Mouse (Mus musculus) heart, postnatal 36 days (tissue): Measurements from ENCODE around the gene Rnf126. TPM values are rescaled to one million over a fixed set of nuclear protein-coding genes. Genes with fewer than 3 reads are reported as not detected.

Experiments used
- DNase-seq, 2 experiments: peaks; one replicate each; pipeline ENCODE4 v3.0.0; 2021 to 2022
- intact Hi-C: fragments of 180-260 bp; cut with DNase I; formaldehyde crosslinking; loops from one replicate; pipeline ENCODE4 v1.15.1; 2025
- total RNA-seq, 2 experiments: library from RNA; stranded (reverse); gene quantifications; 2 replicates each; pipeline ENCODE4 v1.2.3; 2021

Gene Rnf126
- total RNA-seq, 2 experiments from 2014 or later = 23.6 to 24.6 TPM

DNA sequence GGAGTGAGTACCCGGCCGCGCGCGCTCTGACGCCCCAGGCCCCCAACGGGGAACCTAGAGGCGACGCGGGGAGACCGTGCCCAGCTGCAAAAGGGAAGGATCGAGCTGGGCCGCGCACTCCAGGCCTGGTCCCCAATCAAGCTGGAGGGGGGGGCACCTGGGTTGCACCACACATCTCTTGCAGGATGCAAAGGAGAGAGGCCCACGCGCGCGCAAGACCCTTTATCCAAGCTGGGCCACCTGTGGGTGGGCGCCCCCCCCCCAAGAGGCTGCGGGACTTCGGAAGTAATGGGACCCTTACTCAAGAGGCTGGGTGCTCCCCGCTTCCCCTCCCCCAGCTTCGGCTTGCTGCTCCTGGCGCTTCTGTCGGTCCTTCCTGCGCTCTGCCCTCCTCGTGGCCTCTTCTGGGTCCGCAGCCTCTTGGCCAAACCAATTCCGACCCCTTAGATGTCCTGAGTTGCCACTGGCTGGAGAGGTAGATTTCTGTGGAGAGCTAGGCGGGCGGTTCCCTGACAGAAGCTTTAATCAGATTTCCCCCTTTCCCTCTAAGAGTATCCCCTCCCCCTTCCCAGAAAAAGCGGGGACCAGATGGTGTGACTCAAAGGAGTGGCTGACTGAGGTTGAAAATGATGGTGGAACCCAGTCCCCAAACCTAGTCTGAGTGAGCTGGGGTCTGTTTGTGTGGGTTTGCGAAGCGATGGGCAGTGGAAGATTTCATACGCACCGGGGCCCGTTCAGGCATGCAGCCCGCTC lies 27.2 kb upstream of the Rnf126 start:
- intact Hi-C loops = loop anchor here (1.0 kb wide), 2 partner anchors 14 to 18 kb away; no protein-coding TSS in a partner anchor
- peak; percentile 45 to 52 for DNase-seq

DNA sequence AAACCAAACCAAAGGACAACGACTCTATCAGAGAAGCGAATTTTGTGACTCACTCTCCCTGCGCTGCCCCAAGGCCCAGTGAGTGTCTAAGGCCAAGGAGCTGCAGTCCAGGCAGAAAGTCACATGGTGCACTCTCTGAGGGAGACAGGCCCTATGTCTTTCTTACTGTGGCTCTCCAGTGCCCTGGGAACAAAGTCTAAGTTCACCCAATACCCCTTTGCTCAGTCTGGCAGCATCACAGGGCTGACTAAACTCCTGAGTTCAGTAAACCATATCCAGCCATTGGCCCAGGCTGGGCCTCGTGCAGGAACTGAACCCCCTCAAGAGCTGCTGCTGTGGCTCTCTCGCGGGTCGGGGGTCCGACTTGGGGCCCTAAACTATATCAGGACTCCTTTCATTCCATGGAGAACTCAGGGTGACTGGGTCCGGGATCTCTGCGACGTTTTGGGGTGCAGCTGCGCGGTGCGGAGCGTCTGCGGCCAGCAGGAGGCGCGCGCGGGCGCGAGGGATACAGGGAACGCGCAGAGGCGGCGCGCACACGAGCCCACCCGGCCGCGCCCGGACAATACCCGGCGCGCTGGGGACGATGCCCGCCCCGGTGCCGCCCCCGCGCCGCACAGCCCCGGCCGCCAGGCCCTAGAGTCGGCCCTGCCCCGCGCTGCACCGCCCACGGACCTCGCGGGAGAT lies 26.4 kb upstream of the Rnf126 start, which contains the start of gene Palm:
TSS of gene Palm (plus strand) at position 522 of the 687 bp plus-strand sequence.
- DNase-seq = peak; percentile 88 to 91
- intact Hi-C loops = loop anchor here (1.0 kb wide), 1 partner anchor 19 kb away; no protein-coding TSS in a partner anchor

DNA sequence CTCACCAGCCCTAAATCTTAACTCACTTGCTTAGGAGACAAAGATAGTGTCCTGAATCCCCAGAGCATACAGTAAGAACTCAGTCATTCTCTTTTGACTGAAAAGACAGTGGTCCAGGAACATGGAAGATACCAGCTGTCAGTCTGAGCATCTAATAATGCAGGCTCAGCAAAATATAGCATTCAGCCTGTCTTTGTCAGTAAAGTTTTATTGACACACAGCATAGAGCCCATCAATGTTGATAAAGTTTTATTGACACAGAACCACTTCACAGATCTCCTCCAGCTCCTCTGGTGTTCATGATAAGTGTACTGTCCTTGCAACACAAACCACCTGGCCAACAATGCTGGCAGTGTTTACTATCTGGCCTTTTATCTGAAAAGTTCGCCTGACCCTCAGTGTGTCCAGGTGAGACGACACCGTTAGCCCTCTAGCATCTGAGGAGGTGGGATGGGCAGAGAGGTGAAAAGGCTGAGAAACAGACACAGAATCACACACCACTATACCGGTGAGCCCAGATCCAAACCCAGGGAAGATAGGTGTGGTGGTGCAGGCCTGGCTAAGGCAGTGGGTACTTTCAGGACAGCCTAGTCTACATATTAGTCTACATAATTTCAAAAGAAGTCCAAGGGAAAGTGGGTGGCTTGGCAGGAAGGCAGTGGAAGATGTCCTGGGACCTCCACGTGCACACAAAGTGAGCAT lies 25.7 kb upstream of the Rnf126 start:
- intact Hi-C loops = loop anchor here (1.0 kb wide), 1 partner anchor 20 kb away; no protein-coding TSS in a partner anchor
- DNase-seq = no peak

DNA sequence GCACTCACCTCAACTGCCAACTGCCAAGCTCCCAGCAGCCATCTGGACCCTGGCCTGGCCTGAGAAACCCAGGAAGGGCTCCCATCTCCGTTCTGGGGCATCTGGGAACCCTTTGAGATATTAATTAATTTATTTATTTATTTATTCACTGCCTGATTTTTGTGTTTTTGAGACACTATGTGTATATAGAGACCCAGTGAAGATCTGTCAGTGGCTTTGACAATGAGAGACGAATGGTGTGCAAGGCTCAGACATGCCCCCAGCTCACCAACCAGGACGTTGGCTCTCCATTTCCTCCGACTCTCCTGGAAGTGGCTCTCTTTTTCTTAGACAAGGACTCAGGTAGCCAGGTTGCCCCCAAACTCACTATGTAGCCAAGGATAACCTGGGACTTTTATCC lies 24.1 kb upstream of the Rnf126 start, which contains the start of gene Prss57:
TSS of gene Prss57 (minus strand) at position 101 of the 400 bp plus-strand sequence.
- intact Hi-C loops = no loop called here
- DNase-seq = no peak

GRCm38 (mm10) chr10:79789581-79789980 lies 22.8 kb upstream of the Rnf126 start:
- intact Hi-C loops = loop anchor here (2.0 to 5.0 kb wide), 4 partner anchors 21 to 95 kb away; no protein-coding TSS in a partner anchor
- DNase-seq = no peak

- intact Hi-C loops = loop anchor here (2.0 to 5.0 kb wide), 4 partner anchors 20 to 94 kb away; no protein-coding TSS in a partner anchor
- DNase-seq = peak; percentile 81 to 91
These were observed 21.8 kb upstream of the Rnf126 start for GRCm38 (mm10) chr10:79788386-79789158.

DNA sequence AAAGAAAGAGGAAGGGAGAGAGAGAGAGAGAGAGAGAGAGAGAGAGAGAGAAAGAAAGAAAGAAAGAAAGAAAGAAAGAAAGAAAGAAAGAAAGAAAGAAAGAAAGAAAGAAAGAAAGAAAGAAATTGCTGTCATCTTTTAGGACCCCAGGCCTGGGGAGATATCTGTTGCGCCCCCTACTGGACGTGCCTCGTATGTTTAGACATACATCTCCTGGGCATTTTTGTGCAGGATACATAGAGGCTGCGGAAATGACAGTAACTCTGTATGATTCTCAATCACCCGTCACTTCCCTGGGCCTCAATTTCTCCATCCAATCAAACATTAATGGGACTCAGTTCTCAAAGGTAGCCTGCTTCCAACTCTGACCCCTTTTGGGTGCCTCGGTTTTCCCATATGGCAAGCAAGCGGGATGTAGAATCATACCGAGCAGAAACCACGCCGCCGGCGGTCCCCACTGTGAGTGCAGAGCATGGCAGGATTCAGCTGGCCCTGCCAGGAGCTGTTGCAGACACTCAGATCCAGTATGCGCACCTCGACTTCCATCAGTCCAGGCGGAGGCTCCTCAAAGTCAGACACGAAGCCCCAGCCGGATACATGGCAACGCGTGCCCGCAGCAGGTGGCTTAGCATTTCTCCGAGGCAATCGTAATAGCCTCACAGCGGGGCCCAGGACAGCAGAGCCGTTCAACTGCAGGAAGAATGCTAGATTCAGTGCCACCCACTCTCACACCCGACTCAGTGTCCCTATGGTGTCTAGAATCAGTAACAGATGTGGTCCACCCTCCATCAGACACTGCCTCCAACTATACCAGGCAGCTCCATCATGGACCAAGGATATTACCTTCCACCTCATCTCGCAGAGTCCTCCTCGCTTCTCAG lies 17.4 kb upstream of the Rnf126 start:
- no peak for DNase-seq
- intact Hi-C loops = no loop called here

DNA sequence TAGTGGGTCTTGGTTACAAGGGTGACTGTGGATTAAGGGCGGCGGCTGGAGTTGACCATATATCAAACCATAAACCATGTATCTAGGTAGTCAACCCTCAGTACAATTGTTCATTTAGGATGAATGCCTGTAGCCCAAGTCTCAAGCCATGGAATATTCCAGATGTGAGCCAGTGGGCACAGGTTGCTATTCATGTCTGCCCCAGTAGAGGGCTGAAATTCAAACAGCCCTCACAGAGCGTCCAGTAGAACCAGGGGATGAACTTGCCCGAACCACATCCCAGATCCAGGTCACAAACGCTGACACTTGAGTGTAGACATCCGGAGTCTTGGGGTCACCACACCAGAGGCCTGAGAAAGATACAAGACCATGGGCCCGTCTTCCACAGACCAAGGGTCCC lies 16.3 kb upstream of the Rnf126 start:
- DNase-seq = no peak
- intact Hi-C loops = no loop called here

GRCm38 (mm10) chr10:79781956-79782355 lies 15.2 kb upstream of the Rnf126 start:
- DNase-seq = no peak
- intact Hi-C loops = no loop called here

- intact Hi-C loops = no loop called here
These were observed 14.4 kb upstream of the Rnf126 start for GRCm38 (mm10) chr10:79781139-79781538.

DNA sequence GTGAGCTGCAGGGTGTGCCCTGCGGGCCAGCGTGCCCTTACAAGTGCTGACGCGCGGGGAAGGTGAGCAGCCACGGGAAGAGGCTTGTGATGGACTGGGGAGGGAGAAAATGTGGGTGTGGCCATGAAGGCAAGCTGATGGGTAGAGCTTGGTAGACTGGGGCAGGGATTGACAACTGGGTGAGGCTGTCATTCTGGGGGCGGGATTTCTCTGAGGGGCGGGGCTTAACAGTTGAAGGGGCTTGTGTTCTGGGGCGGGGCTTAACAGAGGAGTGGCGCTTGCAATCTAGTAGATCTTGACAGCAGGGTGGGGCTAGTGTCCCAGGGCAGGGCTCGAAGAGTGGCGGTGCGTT lies 13.9 kb upstream of the Rnf126 start:
- DNase-seq = no peak
- intact Hi-C loops = no loop called here

More at GRCm38 (mm10) chr10:79781139-79781538, 14.4 kb upstream of the Rnf126 start:
- no peak for DNase-seq

DNA sequence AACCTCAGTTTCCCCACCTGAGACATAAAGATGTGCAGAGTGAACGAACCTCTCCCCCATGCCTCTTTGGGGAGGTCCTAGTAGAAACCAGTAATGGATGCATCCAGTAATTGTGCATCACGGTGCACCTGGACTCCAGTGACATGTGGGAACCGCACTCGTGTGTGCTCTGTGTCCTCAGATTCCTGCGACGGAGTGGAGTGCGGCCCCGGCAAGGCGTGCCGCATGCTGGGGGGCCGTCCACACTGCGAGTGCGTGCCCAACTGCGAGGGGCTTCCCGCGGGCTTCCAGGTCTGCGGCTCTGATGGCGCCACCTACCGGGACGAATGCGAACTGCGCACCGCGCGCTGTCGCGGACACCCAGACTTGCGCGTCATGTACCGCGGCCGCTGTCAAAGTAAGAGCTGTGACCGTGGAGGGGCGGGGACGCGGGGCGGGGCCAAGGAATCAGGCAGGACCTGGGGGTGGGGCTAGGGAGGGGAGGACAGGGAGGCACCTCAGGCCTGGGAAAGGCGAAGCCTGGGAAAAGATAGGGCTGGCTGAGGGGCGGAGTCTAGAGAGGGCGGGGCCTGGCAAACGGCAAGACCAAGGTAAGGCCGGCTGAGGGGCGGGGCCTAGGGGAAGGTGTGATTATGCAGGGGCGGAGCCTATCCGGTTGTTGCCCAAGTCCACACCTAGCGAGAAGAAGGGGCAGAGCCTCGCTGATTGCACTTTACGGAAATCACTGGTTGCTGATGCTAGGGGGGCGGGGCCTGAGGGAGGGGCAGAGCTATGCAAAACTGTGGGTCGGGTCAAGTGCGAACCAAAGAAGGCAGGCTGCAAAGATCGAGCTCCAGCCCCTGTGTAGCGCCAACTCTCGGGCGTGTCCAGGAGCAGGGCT lies 13.3 kb upstream of the Rnf126 start:
- intact Hi-C loops = no loop called here
- peak; percentile 94 to 96 for DNase-seq

DNA sequence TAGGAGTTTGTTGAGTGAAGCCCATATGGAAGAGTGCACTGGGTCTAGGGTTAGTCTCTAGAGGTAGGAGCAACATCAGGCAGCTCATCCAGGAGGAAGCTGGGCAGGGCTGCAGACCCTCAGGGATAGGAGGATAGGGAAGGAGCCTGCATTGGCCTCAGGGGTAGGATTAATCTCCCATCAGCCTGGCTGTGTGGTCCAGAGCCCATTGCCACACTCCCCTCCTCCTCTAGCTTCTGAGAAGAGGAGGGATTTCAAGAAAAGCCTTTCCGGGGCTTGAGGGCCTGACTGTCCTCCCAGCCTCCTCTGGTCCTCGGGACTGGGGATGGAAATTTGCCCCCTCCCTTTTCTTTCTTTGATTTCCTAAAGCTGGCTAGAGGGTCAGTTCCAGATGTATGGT lies 12.4 kb upstream of the Rnf126 start:
- intact Hi-C loops = no loop called here
- no peak for DNase-seq

GRCm38 (mm10) chr10:79778006-79778405 lies 11.3 kb upstream of the Rnf126 start:
- intact Hi-C loops = no loop called here
- peak in 1 of 2 experiments; percentile 53 for DNase-seq

GRCm38 (mm10) chr10:79777103-79777531 lies 10.4 kb upstream of the Rnf126 start, which contains the start of gene Fstl3:
Gene Fstl3 (plus strand): TSS chr10:79777272.
- no peak for DNase-seq
- intact Hi-C loops = no loop called here

- intact Hi-C loops = no loop called here
- DNase-seq = no peak
These were observed 7.9 kb upstream of the Rnf126 start for GRCm38 (mm10) chr10:79774486-79775279.

DNA sequence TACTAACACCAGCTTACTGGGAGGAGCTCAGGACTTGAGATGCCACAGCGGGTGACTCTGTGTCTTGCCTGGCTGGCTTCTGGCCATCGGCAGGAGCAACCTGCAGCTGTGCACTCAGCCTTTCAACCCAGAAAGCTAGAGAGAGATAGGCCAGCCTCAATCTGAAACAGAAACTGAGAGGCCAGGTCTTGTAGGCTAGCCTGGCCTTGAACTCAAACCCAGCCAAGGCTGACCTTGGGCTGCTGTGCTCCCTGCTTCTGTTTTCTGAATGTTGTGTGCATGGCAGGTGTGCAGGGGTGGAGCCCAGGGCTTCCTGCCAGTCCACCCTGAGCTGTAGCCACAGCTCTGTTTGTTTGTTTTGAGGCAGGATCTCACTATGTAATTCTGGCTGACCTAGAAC lies 6.5 kb upstream of the Rnf126 start:
- intact Hi-C loops = no loop called here
- no peak for DNase-seq
